Mouse (Mus musculus): Measurements from ENCODE around the gene Ang6. TPM values are rescaled to one million over a fixed set of nuclear protein-coding genes. Genes with fewer than 3 reads are reported as not detected.

Ang6 gene
- polyA plus RNA-seq, 1 experiment from 2014 or later = not detected

Other genes with a start within 250 kb of the Ang6 start
- not detected in 2 replicates for gene Gm8180, start 217.5 kb downstream of the Ang6 start, polyA plus RNA-seq (2016; fragmentation: Nextera tagmentation; extraction: Ambion mirVana)
- gene Ear1, start 126.8 kb downstream of the Ang6 start, polyA plus RNA-seq (2016; fragmentation: Nextera tagmentation; extraction: Ambion mirVana) = not detected in 2 replicates
- not detected in 2 replicates for gene Ear10, start 78.7 kb downstream of the Ang6 start, polyA plus RNA-seq (2016; fragmentation: Nextera tagmentation; extraction: Ambion mirVana)
- gene Gm8113, start 76.9 kb downstream of the Ang6 start, polyA plus RNA-seq (2016; fragmentation: Nextera tagmentation; extraction: Ambion mirVana) = 4.7 and 5.5 TPM in 2 replicates
- not detected in 2 replicates for gene Ang5, start 45.2 kb downstream of the Ang6 start, polyA plus RNA-seq (2016; fragmentation: Nextera tagmentation; extraction: Ambion mirVana)
- not detected in 2 replicates for gene Ear2, start 100.4 kb upstream of the Ang6 start, polyA plus RNA-seq (2016; fragmentation: Nextera tagmentation; extraction: Ambion mirVana)
- not detected in 2 replicates for gene Gm3327, start 121.6 kb upstream of the Ang6 start, polyA plus RNA-seq (2016; fragmentation: Nextera tagmentation; extraction: Ambion mirVana)
- not detected in 2 replicates for gene Gm8212, start 195.4 kb upstream of the Ang6 start, polyA plus RNA-seq (2016; fragmentation: Nextera tagmentation; extraction: Ambion mirVana)
- gene 4930503E14Rik, start 211.0 kb upstream of the Ang6 start, polyA plus RNA-seq (2016; fragmentation: Nextera tagmentation; extraction: Ambion mirVana) = not detected in 2 replicates

Data from forebrain, embryonic 10.5 days (tissue).